Mouse (Mus musculus) lung, adult 2 months (tissue): Measurements from ENCODE around the gene Nkapl.

Experiments used
- CTCF ChIP-seq: fragments of 200-500 bp; IDR thresholded peaks from 2 replicates; pipeline ENCODE4 v1.5.1; 2011; ENCODE audit warnings: mild to moderate bottlenecking, low read length, control low read depth; ENCODE audit not compliant: insufficient read depth
- POLR2A ChIP-seq: fragments of 200-500 bp; IDR thresholded peaks from 2 replicates; pipeline ENCODE4 v1.6.1; 2011; ENCODE audit warnings: low read depth, mild to moderate bottlenecking, control low read depth, low read length, borderline replicate concordance; ENCODE audit errors: extremely low read depth

DNA sequence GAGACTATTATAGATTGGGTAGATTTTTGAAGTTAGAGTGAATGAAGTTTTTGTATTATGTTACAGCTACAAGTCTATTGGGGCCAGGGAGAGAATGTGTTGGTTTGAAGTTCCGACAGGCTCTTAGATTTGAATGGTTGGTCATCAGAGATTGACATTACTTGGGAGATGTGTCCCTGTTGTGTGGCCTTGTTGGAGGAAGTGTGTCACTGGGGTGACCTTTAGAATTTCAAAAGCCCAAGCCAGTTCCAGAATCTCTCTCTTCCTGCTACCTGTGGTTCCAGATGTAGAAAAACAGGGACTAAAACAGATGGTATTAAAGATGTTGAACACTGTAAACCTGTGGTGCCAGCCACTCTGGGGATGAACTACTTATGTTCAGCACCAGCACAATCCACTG is 40.7 kb downstream of the Nkapl start:
- TF ChIP-seq CTCF (no peak), POLR2A (no peak)
